Mouse (Mus musculus): ENCODE data around the gene Hist1h2ad.

DNA sequence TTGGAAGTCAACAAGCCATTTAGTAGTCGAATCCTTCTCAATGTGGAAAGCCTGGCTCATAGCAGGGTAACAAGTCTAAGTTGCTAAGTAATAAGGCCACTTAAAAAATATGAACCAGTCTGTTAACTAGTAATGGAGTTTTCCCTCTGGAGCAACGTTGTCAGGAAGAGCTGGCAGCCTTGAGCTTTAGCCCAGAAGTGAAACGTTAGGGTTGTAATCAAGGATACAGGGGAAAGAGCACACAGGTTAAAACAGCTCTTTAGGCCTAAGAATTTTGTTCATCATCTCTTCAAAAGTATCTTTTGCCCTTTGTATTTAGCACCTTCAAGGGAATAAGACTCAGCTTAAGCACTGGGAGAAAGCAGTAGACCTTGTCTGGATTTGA, 23.4 kb upstream of the Hist1h2ad start:
- no peak for TF ChIP-seq POLR2A (IDR thresholded peaks at IDR 0.05; ENCODE audit: low read depth, low read length)
- TF ChIP-seq CTCF (IDR thresholded peaks at IDR 0.05; ENCODE audit: extremely low read depth, insufficient read depth, insufficient read length, insufficient replicate concordance): no peak
